Mouse (Mus musculus): ENCODE results near the gene Dclk2.
A peak's percentile ranks its signal among the peaks of the same experiment; 100 is the strongest.

Gene Dclk2

GRCm38 (mm10) chr3:86754595-86755557, 165.8 kb downstream of the Dclk2 start:
- no peak for DNase-seq

GRCm38 (mm10) chr3:86754178-86754577, 166.5 kb downstream of the Dclk2 start:
- DNase-seq, result no peak

- DNase-seq, result no peak
These were observed 170.0 kb downstream of the Dclk2 start for GRCm38 (mm10) chr3:86750652-86751051.

GRCm38 (mm10) chr3:86745769-86746512, 174.7 kb downstream of the Dclk2 start:
- no peak for DNase-seq

- DNase-seq, result peak; percentile 43 to 56
These were observed 175.3 kb downstream of the Dclk2 start for GRCm38 (mm10) chr3:86745348-86745747.

GRCm38 (mm10) chr3:86739745-86740144, 180.9 kb downstream of the Dclk2 start:
- DNase-seq, result no peak

GRCm38 (mm10) chr3:86738831-86739230, 181.8 kb downstream of the Dclk2 start:
- DNase-seq, result no peak
